Mouse (Mus musculus): ENCODE measurements around the gene Oas3. TPM values are rescaled to one million over a fixed set of nuclear protein-coding genes. Genes with fewer than 3 reads are reported as not detected.

The Oas3 gene
- polyA plus RNA-seq, 1 experiment, result 1.7 TPM

GRCm38 (mm10) chr5:120793043-120793442, 15.6 kb upstream of the Oas3 start:
- WGBS, result 15% methylated on average over 2 of the region's 2 CpGs
- H3K4me3 ChIP-seq (replicated peaks; ENCODE audit: extremely low read depth, low read depth, low read length), result no peak overlapping the region
- TF ChIP-seq POLR2A (IDR thresholded peaks at IDR 0.05; ENCODE audit: borderline replicate concordance, extremely low read depth, low read depth, low read length) (no peak), CTCF (IDR thresholded peaks at IDR 0.05; ENCODE audit: insufficient read depth, low read length) (peak; percentile 47)
- no peaks in the 10 kb centered on the region for H3K4me1 ChIP-seq (ENCODE audit: control insufficient read depth, insufficient read depth, low read length)
- peak; percentile 45 for DNase-seq

- WGBS, result 53% methylated on average over 3 of the region's 3 CpGs
- DNase-seq, result no peak
- Histone ChIP-seq H3K4me3 (replicated peaks; ENCODE audit: extremely low read depth, low read depth, low read length) (no peak overlapping the region), H3K4me1 (ENCODE audit: control insufficient read depth, insufficient read depth, low read length) (no peaks in the 10 kb centered on the region)
- no peak for TF ChIP-seq POLR2A (IDR thresholded peaks at IDR 0.05; ENCODE audit: borderline replicate concordance, extremely low read depth, low read depth, low read length)
- TF ChIP-seq CTCF (IDR thresholded peaks at IDR 0.05; ENCODE audit: insufficient read depth, low read length), result no peak
Observed at GRCm38 (mm10) chr5:120787042-120787441, 9.6 kb upstream of the Oas3 start.

GRCm38 (mm10) chr5:120782446-120782845, 5.0 kb upstream of the Oas3 start:
- TF ChIP-seq POLR2A (IDR thresholded peaks at IDR 0.05; ENCODE audit: borderline replicate concordance, extremely low read depth, low read depth, low read length), result no peak
- no peak for TF ChIP-seq CTCF (IDR thresholded peaks at IDR 0.05; ENCODE audit: insufficient read depth, low read length)
- no peak for DNase-seq
- 73% methylated on average over 2 of the region's 2 CpGs for WGBS
- Histone ChIP-seq H3K4me1 (ENCODE audit: control insufficient read depth, insufficient read depth, low read length) (peaks cover 4% of the 10 kb centered on the region; the same call in 1 of the 2 replicates), H3K4me3 (replicated peaks; ENCODE audit: extremely low read depth, low read depth, low read length) (no peak overlapping the region)

DNA sequence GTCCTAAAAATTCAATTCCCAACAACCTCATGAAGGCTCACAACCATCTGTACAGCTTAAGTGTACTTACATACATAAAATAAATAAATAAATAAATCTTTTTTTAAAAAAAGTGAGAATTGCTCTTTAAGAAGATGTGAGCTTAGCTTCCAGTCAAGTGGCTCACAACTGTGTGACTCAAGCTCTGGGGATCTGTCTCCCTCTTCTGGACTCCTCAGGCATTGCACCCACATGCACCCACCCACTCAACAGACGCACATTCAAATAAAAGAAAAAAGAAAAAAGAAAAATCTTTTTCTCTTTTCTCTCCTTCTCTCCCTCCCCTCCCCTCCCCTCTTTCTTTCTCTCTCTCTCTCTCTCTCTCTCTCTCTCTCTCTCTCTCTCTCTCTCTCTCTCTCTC, 4.2 kb upstream of the Oas3 start:
- WGBS, result 82% methylated on average over 1 of the region's 1 CpGs
- H3K4me1 ChIP-seq (ENCODE audit: control insufficient read depth, insufficient read depth, low read length), result peaks cover 4% of the 10 kb centered on the region; the same call in 1 of the 2 replicates
- TF ChIP-seq POLR2A (IDR thresholded peaks at IDR 0.05; ENCODE audit: borderline replicate concordance, extremely low read depth, low read depth, low read length), result no peak
- 0 out of 2 replicates have a peak, but pooled peaks have one; percentile 17 for TF ChIP-seq CTCF (IDR thresholded peaks at IDR 0.05; ENCODE audit: insufficient read depth, low read length)
- no peak for DNase-seq
- no peak overlapping the region for H3K4me3 ChIP-seq (replicated peaks; ENCODE audit: extremely low read depth, low read depth, low read length)

DNA sequence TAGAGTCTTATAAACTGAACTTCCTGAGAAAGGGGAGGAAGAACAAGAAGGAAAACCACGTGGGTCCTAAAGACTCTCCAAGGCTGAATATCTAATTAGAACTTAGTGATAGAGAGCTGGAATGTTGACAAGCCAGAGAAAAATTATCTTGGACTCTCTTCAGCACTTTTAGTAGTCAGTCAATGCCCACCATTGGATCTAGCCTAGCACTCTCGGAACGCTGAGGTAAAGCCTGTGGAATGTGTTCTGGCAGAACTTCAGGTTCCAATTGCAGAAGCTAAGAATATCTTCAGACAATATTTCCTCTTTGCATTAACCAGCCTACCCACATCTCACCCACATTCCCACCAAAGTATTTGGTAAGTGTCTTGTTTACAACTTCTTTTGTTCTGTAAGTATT, 2.5 kb upstream of the Oas3 start:
- peaks cover 4% of the 10 kb centered on the region; the same call in 1 of the 2 replicates for H3K4me1 ChIP-seq (ENCODE audit: control insufficient read depth, insufficient read depth, low read length)
- WGBS, result 11% methylated on average over 3 of the region's 3 CpGs
- DNase-seq, result no peak
- no peak overlapping the region for H3K4me3 ChIP-seq (replicated peaks; ENCODE audit: extremely low read depth, low read depth, low read length)
- TF ChIP-seq POLR2A (IDR thresholded peaks at IDR 0.05; ENCODE audit: borderline replicate concordance, extremely low read depth, low read depth, low read length), result no peak
- TF ChIP-seq CTCF (IDR thresholded peaks at IDR 0.05; ENCODE audit: insufficient read depth, low read length), result no peak

DNA sequence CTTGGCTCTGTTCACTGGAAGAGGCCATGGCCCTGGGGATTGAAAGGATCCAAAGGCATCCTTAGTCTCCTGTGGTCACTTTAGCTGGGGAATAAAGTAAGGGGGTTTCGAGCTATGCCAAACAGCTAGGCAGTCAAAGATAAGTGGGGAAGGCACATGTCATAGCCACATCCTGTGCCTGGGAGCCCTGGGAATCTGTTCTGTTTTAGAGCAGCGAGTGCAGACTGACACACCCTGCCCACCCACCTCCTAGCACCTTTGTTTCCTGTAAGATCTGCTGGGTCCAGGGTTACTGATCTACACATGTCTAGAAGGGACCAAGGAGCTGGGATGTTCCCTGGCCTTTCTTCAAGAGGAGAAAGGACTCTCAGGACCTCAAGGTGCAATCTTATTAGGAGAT, 1.5 kb upstream of the Oas3 start:
- no peak overlapping the region for H3K4me3 ChIP-seq (replicated peaks; ENCODE audit: extremely low read depth, low read depth, low read length)
- 47% methylated on average over 2 of the region's 2 CpGs for WGBS
- TF ChIP-seq POLR2A (IDR thresholded peaks at IDR 0.05; ENCODE audit: borderline replicate concordance, extremely low read depth, low read depth, low read length), result no peak
- TF ChIP-seq CTCF (IDR thresholded peaks at IDR 0.05; ENCODE audit: insufficient read depth, low read length), result no peak
- peaks cover 4% of the 10 kb centered on the region; the same call in 1 of the 2 replicates for H3K4me1 ChIP-seq (ENCODE audit: control insufficient read depth, insufficient read depth, low read length)
- no peak for DNase-seq

DNA sequence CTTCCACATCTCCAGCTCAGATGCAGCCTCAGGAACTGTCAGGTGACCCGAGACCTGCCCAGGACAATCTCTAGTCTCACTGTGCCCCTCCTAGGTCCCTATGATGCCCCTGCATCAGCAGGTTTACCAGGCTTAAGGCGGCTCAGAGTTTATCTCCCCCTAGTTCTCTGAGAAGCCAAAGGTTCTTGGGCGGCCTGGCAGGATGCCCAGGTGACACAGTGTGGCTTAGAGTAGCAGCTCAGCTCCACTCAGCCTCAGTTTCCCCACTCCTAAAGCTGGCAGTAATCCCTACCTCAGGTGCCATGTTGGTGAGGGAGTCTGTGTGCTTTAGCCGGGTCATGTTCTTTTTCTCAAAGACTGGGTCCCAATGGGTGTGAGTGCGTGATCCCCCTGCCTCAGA, 660 bp downstream of the Oas3 start:
- no peak for DNase-seq
- WGBS, result 74% methylated on average over 5 of the region's 5 CpGs
- Histone ChIP-seq H3K4me3 (replicated peaks; ENCODE audit: extremely low read depth, low read depth, low read length) (no peak overlapping the region), H3K4me1 (ENCODE audit: control insufficient read depth, insufficient read depth, low read length) (peaks cover 4% of the 10 kb centered on the region; the same call in 1 of the 2 replicates)
- TF ChIP-seq POLR2A (IDR thresholded peaks at IDR 0.05; ENCODE audit: borderline replicate concordance, extremely low read depth, low read depth, low read length) (no peak), CTCF (IDR thresholded peaks at IDR 0.05; ENCODE audit: insufficient read depth, low read length) (no peak)

GRCm38 (mm10) chr5:120775287-120775985, 2.0 kb downstream of the Oas3 start:
- Histone ChIP-seq H3K4me1 (ENCODE audit: control insufficient read depth, insufficient read depth, low read length) (peaks cover 4% of the 10 kb centered on the region; the same call in 1 of the 2 replicates), H3K4me3 (replicated peaks; ENCODE audit: extremely low read depth, low read depth, low read length) (no peak overlapping the region)
- DNase-seq, result no peak
- TF ChIP-seq CTCF (IDR thresholded peaks at IDR 0.05; ENCODE audit: insufficient read depth, low read length), result no peak
- 62% methylated on average over 14 of the region's 14 CpGs for WGBS

DNA sequence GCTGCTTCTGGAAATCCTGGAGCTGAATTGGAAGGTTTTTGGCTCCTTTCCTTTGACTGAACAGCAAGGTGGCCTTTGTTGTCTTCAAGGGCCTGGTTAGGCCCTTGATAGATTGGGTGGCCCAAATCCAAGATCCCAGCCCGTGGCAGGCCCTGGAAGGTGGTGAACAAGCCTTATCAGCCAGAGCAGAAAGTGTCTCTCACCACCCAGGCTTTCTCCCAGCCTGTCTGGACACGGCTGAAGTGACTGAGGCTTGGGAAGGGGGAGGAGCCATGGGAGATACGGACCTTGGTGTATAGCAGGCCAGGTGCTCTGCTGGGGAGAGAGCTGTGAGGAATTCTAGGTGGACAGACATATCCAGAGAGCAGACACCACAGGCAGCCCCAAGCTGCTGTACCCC, 8.1 kb downstream of the Oas3 start:
- H3K4me3 ChIP-seq (replicated peaks; ENCODE audit: extremely low read depth, low read depth, low read length), result no peak overlapping the region
- no peak for DNase-seq
- no peaks in the 10 kb centered on the region for H3K4me1 ChIP-seq (ENCODE audit: control insufficient read depth, insufficient read depth, low read length)
- WGBS, result 50% methylated on average over 3 of the region's 3 CpGs
- TF ChIP-seq POLR2A (IDR thresholded peaks at IDR 0.05; ENCODE audit: borderline replicate concordance, extremely low read depth, low read depth, low read length) (no peak), CTCF (IDR thresholded peaks at IDR 0.05; ENCODE audit: insufficient read depth, low read length) (no peak)

- no peaks in the 10 kb centered on the region for H3K4me1 ChIP-seq (ENCODE audit: control insufficient read depth, insufficient read depth, low read length)
- no peak overlapping the region for H3K4me3 ChIP-seq (replicated peaks; ENCODE audit: extremely low read depth, low read depth, low read length)
- DNase-seq, result no peak
- 64% methylated on average over 8 of the region's 8 CpGs for WGBS
- TF ChIP-seq POLR2A (IDR thresholded peaks at IDR 0.05; ENCODE audit: borderline replicate concordance, extremely low read depth, low read depth, low read length), result no peak
- no peak for TF ChIP-seq CTCF (IDR thresholded peaks at IDR 0.05; ENCODE audit: insufficient read depth, low read length)
Observed at GRCm38 (mm10) chr5:120765010-120765409, 12.5 kb downstream of the Oas3 start.

Measured in lung, adult 2 months (tissue).